Mouse (Mus musculus): ENCODE measurements around the gene Plekhh3.
A peak's percentile ranks its signal among the peaks of the same experiment; 100 is the strongest.

The Plekhh3 gene

DNA sequence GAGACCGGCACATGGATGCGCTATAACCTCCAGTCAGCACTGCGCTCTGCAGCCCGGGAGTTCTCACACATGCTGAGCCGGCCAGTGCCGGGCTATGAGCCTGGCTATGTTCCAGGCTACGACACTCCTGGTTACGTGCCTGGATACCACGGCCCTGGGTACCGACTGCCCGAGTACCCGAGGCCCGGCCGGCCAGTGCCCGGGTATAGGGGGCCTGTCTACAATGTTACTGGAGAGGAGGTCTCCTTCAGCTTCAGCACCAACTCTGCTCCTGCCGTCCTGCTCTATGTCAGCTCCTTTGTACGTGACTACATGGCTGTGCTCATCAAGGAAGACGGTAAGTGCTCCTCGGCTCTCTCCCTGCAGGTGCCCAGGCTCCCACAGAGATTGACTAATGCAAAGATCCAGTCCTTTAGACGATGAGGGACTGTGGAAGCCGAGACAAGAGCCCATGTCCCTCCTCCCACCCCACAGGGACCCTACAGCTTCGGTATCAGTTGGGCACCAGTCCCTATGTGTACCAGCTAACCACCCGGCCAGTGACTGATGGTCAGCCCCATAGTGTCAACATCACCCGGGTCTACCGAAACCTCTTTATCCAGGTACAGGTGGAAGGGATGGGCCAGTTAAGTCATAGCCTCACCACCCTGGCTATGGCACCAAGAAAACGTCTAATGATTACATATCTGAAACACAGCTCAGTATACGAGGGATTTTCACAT lies 15.5 kb upstream of the Plekhh3 start:
- DNase-seq (ENCODE audit: low spot score in 2 of 2) = no peak

DNA sequence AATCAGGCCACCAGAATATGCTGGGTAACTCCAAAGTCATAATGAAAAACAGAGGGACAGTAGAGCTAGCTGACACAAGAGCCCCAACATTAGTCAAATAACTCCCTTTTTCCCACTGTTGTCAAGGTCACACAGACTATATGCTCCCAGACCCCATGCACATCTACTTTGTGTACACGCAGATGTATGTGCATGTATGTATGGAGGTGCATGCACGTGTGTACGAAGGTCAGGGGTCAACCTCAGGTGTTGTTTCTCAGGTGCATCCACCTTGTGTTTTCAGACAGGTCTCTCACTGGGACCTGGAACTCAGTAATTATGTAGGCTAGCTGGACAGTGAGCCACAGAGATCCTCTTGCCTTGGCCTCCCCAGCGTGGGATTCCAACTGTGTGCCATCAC lies 14.3 kb upstream of the Plekhh3 start:
- no peak for DNase-seq (ENCODE audit: low spot score in 2 of 2)

DNA sequence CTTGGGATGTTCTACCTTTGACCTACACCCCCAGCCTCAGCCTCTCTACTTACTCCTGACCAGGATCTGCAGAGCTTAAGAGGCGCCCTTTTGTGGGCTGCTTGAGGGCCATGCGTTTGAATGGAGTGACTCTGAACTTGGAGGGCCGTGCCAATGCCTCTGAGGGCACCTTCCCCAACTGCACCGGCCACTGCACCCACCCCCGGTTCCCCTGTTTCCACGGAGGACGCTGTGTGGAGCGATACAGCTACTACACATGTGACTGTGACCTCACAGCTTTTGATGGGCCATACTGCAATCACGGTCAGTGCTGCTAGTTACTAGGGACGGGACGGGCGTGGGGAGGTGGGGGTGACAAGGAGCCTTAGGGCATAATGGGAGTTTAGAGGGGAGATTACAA lies 13.8 kb upstream of the Plekhh3 start:
- no peak for DNase-seq (ENCODE audit: low spot score in 2 of 2)

DNA sequence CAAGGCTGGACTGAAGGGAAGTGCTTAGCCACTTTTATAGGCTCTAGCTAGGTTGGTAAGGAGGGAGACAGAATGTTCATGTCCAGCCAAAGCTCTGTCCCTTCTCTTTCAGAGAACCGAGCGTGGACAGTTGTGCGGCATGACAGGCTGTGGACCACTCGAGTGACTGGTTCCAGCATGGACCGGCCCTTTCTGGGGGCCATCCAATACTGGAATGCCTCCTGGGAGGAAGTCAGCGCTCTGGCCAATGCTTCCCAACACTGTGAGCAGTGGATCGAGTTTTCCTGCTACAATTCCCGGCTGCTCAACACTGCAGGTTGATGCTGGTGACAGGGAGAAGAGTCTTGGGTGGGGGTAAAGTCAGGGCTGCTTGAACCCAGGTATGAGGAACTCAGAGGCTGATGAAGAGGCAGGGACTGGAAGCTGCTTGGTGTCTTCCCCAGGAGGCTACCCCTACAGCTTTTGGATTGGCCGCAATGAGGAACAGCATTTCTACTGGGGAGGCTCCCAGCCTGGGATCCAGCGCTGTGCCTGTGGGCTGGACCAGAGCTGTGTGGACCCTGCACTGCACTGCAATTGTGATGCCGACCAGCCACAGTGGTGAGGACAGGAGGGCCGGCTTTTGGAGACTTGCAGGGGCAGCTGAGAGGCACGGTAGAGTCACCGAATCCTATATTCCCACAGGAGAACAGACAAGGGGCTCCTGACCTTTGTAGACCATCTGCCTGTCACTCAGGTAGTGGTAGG lies 11.8 kb upstream of the Plekhh3 start:
- no peak for DNase-seq (ENCODE audit: low spot score in 2 of 2)

DNA sequence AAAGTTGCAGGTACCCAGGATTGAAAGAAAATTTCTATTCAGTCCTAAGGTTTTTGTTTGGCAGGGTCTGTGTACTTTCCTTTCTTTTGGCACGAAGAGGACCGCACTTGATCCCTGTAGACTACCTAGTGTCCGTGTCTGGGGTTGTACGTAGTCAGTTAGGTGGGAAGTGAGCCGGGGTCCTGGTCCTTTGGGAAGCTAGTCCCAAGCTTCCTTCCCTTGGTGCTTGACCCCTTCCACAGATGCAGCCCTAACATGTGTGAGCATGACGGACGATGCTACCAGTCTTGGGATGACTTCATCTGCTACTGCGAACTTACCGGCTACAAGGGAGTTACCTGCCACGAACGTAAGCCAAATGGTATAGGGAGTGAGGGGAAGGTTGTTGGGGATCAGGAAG lies 10.8 kb upstream of the Plekhh3 start:
- no peak for DNase-seq (ENCODE audit: low spot score in 2 of 2)

DNA sequence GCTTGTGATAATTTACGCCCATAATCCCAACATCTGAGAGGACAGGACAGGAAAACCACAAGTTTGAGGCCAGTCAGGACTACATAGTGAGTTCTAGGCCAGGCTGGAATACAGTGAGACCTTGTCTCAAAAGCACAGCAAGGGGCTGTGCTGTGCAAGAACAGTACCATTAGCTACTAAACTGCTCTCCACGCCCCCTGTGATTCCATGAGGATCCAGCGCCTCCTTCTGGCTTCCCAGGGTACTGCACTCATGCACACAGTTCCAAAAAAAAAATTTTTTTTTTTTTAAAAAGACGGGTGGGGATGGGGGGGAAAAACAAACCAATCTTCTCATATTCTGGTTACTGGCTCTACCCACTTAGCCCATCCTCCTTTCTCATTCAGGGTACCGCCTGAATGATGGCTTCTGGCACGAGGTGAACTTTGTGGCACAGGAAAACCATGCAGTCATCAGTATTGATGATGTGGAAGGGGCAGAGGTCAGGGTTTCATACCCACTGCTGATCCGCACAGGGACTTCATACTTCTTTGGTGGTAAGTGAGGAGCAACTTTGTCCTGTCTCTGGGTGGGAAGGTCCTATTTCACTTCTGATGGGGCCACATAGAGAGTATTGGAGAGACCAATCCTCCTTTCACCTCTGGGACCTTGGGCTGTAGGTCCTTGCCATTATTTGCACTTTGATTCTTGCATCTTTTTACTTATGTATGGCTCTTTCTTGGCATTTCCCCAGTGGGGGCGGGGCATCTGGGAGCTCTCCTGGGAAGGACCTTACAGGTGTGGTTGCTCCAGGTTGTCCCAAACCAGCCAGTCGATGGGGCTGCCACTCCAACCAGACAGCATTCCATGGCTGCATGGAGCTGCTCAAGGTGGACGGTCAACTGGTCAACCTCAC lies 9.9 kb upstream of the Plekhh3 start:
- DNase-seq (ENCODE audit: low spot score in 2 of 2) = peak in 1 of 2 experiments; percentile 55

DNA sequence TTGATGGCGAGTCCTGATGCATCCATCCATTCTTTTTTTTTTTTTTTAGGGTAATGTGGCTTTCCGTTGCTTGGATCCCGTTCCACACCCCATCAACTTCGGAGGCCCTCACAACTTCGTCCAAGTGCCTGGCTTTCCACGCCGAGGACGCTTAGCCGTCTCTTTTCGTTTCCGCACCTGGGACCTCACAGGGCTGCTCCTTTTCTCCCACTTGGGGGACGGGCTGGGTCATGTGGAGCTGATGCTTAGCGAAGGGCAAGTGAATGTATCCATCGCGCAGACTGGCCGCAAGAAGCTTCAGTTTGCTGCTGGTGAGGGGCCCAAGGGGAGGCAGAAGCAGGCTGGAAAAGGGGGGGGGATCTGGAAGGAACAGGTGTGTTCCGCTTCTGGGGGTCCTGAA lies 9.1 kb upstream of the Plekhh3 start:
- no peak for DNase-seq (ENCODE audit: low spot score in 2 of 2)

DNA sequence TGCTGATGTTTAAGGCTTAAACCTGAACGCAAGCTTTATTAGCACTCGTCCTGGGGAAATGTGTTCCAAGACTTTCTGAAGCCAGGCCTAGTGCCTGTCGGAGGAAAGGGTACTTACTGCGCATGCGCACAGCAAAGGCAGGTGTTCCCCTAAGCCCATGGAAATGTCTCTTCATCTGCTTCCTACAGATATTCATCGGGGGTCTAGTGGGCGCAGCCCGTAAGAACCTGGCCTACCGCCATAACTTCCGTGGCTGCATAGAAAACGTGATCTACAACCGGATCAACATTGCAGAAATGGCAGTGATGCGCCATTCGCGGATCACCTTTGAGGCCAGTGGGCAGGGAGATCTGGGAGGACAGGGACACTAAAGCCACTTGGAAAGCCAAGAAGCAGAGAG lies 8.2 kb upstream of the Plekhh3 start:
- no peak for DNase-seq (ENCODE audit: low spot score in 2 of 2)

DNA sequence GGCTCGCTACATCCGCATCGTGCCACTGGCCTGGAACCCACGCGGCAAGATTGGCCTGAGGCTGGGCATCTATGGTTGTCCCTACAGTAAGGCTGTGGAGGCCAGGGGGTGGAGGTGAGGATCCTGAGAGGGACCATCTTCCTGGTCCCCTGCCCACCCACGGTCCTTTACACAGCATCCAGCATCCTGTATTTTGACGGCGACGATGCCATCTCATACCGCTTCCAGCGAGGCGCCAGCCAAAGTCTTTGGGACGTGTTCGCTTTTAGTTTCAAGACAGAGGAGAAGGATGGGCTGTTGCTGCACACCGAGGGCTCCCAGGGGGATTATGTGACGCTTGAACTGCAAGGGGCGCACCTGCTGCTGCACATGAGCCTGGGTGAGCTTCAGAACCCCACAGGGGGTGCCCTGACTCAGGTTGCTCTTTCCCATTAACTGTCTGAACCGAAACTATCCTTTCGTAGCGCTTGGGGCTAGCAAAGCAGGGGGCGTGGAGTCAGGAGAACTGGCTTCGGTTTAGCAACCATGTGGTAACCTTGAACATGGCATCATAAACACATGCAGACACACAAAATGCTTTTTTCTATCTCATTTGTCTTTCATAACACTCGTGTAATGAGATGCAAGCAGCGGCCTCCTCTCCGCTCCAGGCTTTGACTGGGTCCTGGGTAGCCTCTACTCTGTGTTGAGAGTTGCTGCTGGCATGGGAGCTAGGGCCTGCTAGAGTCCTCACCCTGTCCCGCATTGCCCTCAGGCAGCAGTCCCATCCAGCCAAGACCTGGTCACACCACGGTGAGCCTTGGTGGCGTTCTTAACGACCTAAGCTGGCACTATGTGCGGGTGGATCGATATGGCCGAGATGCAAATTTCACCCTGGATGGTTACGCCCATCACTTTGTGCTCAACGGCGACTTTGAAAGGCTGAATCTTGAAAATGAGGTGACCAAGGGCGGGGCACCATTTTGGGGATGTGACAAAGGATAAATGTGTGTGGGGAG lies 7.2 kb upstream of the Plekhh3 start:
- DNase-seq (ENCODE audit: low spot score in 2 of 2) = no peak

DNA sequence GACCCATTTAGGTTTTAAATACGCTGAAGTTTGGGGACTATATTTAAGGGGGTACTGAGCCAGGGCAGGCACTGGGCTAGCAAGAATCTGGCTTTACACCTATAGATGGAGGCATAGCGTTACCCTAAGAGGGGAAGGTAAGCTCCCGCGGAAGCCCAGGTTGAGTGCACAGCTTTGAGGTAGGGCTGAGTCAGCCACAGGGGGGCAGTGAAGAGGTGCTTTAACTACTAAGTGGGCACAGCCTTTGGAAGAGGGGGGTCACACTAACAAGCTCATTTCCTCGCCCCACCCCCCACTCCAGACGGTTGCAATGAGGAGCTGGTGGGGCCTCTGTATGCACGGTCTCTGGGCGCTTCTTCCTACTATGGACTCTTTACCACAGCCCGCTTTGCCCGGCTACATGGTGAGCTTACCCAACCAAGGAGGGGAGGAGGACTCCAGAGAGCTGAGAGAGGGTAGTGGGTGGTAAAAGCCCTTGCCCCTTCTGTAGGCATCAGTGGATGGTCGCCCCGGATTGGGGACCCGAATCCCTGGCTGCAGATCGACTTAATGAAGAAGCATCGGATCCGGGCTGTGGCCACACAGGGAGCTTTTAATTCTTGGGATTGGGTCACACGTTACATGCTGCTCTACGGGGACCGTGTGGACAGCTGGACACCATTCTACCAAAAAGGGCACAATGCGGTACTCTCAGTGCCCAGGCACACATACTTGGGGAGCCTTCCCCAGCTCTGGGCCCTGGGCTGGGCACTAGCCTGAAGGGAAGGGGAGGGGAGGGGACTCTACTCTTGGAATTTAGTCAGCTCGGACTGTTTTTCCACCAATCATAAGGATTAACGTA lies 6.0 kb upstream of the Plekhh3 start:
- peak in 1 of 2 experiments; percentile 81 for DNase-seq (ENCODE audit: low spot score in 2 of 2)

DNA sequence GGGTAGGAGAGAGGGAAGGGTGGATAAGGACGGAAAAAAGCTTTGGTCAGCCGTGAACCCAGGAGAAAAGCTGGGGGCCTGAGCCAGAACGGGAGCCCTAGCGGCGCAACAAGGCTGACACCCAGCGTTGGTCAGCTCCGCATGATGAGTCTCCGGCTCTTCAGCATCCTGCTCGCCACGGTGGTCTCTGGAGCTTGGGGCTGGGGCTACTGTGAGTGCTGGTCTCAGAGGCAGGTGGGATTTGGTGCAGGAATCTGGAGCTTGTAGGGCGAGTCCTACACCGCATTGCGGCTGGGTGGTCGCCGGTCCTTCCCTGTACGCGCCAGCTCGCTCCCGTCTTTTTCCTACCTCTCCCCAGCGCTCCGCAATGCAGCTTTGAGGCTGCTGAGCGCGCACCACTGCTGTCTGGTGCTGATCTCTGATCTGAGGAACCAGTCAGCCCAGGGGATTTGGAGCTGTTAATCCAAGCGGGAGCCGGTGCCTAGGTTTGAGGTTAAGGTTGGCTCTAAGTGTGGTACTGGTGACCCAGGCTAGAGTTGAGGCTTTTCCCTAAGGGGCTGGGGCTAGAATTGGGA lies 5.1 kb upstream of the Plekhh3 start:
- peak in 1 of 2 experiments; percentile 56 for DNase-seq (ENCODE audit: low spot score in 2 of 2)

DNA sequence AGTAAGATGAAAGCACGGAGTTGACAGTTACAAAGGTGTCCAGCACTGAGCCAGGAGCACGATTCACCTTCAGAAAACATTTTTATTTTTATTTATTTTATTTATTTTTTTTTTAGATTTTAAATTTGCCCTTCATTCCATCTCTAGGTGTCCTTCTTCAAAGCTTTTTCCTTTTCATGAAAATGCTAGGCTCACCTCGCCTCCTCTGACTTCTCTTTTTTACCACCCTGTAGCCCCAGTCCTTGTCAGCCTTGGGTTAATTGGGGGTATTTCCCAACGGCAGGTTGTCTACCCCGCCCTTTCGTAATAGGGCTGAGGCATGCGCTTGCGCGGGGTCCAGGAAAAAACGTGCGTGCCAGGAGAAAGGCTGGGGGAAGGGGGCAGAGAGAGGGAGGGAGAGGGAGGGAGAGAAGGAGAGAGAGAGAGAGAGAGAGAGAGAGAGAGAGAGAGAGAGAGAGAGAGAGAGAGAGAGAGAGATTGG lies 4.5 kb upstream of the Plekhh3 start:
- peak in 1 of 2 experiments; percentile 64 for DNase-seq (ENCODE audit: low spot score in 2 of 2)

DNA sequence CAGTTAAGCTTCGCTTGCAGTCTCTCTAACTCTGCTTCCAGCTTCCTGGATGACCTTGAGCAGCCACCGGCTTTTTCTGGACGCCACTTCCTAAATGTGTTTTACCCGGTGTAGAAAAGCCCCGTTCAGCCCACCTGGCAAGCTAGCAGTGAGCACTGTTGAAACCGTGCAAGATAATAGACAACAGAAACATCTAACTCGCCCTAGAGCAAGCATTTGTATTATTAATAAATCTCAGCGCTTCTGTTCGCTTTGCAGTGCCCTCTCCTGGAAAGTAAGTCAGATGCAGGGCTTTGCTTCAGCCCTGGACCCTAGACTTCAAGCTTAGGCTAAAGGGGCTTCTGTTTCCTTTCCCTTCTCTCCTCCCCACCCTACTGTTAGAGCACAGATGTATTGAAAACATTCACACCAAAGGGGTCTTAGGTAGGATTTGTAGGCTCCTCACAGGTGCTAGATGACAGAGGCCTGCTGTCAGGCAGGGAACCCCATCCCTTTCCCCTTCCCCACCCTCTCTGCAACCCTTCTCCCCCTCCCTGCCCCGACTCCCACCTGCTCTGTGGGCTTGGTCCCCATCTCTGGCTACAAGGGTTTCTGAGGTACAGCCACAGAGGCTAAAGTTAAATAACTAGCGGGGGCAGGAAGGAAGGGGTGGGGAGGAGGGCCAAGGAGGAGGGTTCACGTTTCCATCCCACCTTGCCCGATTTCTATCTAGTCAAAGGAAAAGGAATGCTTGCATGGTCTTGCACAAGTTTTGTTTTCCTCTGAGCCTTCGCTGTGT lies 3.9 kb upstream of the Plekhh3 start, which contains the start of gene Ccr10:
TSS of gene Ccr10 (minus strand) at position 593 of the 778 bp plus-strand sequence.
- no peak for DNase-seq (ENCODE audit: low spot score in 2 of 2)

DNA sequence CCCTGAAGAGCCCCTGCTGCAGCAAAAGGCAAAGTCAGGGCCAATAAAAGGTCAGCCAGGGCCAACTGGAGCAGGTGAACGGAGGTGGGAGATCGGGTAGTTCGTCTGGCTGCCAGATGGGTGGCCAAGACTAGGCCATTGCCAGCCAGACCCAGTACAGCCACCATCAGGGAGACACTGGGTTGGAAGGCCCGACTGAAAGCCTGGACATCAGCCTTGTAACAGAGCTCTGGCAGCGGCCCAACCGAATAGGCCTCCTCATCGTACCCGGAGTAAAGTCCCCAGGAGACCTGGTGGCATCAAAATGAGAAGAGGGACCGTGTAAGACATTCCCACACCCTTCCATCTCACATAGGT lies 3.2 kb upstream of the Plekhh3 start:
- DNase-seq (ENCODE audit: low spot score in 2 of 2) = no peak

DNA sequence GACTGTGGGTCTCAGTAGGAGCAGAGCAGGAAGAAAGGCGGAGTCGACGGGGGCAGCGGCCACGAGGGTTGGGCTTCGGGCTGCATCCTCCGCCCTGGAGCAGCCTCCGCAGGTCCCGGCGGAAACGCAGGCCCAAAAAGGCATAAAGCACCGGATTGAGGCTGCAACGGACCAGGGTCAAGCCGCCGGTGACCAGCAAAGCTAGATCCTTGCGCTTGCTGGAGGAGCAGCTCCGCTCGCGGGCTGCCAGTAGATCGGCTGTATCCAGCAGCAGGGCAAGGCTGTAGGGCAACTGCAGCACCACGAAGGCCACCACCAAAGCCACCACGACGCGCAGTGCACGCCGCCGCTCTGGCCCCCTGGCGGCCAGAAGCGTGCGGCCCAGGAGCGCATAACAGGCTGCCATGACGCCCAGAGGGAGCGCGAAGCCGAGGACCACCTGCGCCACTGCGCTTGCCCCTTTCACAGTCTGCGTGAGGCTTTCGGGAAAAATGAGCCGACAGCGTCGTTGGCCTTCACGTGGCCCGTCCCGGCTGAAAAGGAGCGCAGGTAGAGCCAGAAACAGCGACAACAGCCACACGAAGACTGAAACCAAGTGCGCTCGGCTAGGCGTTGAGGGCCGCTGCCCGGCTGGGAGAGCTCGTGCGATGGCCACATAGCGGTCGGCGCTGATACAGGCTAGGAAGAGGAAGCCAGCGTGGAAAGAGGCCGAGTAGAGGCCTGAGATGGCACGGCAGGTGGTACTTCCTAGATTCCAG lies 2.7 kb upstream of the Plekhh3 start:
- DNase-seq (ENCODE audit: low spot score in 2 of 2) = peak in 1 of 2 experiments; percentile 60

DNA sequence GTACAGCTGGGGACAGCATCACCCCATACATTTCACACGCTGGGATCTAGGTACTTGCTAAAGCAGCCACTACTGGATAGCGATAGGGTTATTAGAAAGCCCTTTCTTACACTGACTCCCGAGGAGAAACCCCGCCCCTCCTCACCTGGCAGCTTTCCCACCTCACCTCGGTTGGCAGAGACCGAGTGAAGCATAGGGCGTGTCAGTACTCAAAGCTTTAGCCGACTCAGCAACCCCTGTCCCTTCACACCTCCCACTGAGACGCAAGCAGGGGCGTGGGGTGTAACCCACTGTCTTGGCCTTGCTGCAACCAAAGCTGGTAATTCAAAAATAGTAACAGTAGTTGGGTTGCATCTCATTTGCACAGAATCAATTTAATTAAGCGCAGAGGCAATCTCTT lies 2.0 kb upstream of the Plekhh3 start:
- no peak for DNase-seq (ENCODE audit: low spot score in 2 of 2)

DNA sequence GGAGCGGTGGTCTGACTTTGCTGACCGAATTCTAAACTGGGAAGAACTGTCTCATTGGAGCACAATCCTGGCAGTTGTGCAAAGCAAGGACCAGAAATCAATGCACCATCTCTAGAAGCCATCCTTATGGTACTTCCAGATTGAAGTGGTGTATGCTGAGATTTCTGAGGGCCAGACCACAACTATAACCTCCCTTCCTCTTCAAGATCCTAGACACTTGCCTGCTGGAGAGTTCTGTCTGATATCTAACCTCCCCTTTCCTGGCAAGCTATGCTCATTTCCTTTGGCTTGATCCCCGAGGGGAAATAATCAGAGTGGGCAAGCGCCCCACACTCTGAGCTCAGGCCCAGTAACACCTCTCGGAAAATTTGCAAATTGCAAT lies 1.3 kb upstream of the Plekhh3 start:
- no peak for DNase-seq (ENCODE audit: low spot score in 2 of 2)

Data from left cerebral cortex, adult 9 months (tissue).